Mouse (Mus musculus): ENCODE measurements around the gene Adap1. TPM values are rescaled to one million over a fixed set of nuclear protein-coding genes. Genes with fewer than 3 reads are reported as not detected.
"Not testable (repeated sequence)": the region's sequence is repeated elsewhere in the genome, so short reads cannot be mapped to it uniquely, and the experiment has no call there.

Adap1 gene
- total RNA-seq, 1 experiment from 2014 or later = 4.3 TPM

GRCm38 (mm10) chr5:139351134-139351533 is 25.7 kb upstream of the Adap1 start, which contains the start of gene Cox19:
Gene Cox19 (minus strand): TSS chr5:139351418.
- no peak for DNase-seq

GRCm38 (mm10) chr5:139349713-139350112 is 24.3 kb upstream of the Adap1 start:
- no peak for DNase-seq

GRCm38 (mm10) chr5:139347225-139347624 is 21.8 kb upstream of the Adap1 start:
- DNase-seq = no peak

- DNase-seq = no peak
Observed at GRCm38 (mm10) chr5:139345364-139345714, 19.9 kb upstream of the Adap1 start.

- DNase-seq = peak; percentile 97
Observed at GRCm38 (mm10) chr5:139344687-139345363, 19.4 kb upstream of the Adap1 start.

GRCm38 (mm10) chr5:139344021-139344686 is 18.7 kb upstream of the Adap1 start:
- DNase-seq = peak; percentile 82

GRCm38 (mm10) chr5:139338891-139339290 is 13.5 kb upstream of the Adap1 start:
- no peak for DNase-seq

GRCm38 (mm10) chr5:139338403-139338802 is 13.0 kb upstream of the Adap1 start:
- DNase-seq = no peak

GRCm38 (mm10) chr5:139337826-139338370 is 12.5 kb upstream of the Adap1 start:
- DNase-seq = no peak

GRCm38 (mm10) chr5:139335634-139336033 is 10.2 kb upstream of the Adap1 start:
- DNase-seq = no peak

GRCm38 (mm10) chr5:139334394-139334793 is 9.0 kb upstream of the Adap1 start:
- DNase-seq = not testable (repeated sequence)

GRCm38 (mm10) chr5:139333301-139334013 is 8.0 kb upstream of the Adap1 start:
- DNase-seq = no peak

- DNase-seq = no peak
Observed at GRCm38 (mm10) chr5:139332590-139333272, 7.3 kb upstream of the Adap1 start.

GRCm38 (mm10) chr5:139331742-139332141 is 6.3 kb upstream of the Adap1 start:
- peak; percentile 81 for DNase-seq

- no peak for DNase-seq
Observed at GRCm38 (mm10) chr5:139330766-139331165, 5.3 kb upstream of the Adap1 start.

- no peak for DNase-seq
Observed at GRCm38 (mm10) chr5:139327634-139328020, 2.2 kb upstream of the Adap1 start.

GRCm38 (mm10) chr5:139326986-139327633 is 1.7 kb upstream of the Adap1 start:
- DNase-seq = no peak

- DNase-seq = no peak
Observed at GRCm38 (mm10) chr5:139326111-139326696, 782 bp upstream of the Adap1 start.

GRCm38 (mm10) chr5:139324691-139325394 is 579 bp downstream of the Adap1 start:
- DNase-seq = no peak

- no peak for DNase-seq
Observed at GRCm38 (mm10) chr5:139324045-139324491, 1.4 kb downstream of the Adap1 start.
